Mouse (Mus musculus): ENCODE data around the gene Mtmr12.

The Mtmr12 gene

DNA sequence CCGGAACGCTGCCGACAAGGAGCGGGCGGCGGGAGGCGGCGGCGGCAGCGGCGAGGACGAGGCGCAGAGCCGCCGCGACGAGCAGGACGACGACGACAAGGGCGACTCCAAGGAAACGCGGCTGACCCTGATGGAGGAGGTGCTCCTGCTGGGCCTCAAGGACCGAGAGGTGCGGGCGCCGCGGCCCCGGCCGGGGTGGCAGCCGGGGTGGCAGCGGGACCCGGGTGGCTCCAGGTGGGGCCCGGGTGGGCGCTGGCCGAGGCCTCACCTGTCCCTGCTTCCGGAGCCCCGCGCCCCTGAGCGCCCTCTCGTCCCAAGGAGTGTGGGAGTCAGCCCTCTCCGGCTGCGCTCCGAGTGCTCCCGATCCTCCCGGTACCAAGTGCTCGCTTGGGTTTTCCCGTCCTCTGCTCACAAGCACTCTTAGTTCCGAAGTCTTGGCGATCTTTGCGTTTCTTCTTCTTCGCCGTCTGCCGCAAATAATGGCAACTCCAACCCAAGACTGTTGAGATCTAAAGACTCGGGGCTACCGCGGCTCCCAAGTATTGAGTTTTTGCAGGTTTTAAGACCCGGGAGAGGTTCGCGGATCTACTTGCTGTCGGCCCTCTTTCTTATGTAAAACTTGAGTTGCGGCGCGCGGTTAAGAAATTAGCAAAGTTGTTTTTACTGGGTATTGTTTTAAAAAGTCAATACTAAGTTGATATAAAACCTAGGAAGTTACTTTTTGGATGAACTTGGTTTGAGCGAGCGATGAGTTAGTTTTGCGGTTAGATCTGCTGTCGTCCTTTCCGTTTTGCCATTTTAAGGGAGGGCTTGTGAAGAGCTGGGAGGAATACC, 117.2 kb downstream of the Mtmr12 start, which contains the start of gene 1810049J17Rik:
Gene 1810049J17Rik (minus strand): TSS at position 112 of the 834 bp plus-strand sequence.
- peak; percentile 74 for DNase-seq (ENCODE audit: low read depth)

GRCm38 (mm10) chr15:12322676-12323402, 118.0 kb downstream of the Mtmr12 start:
- DNase-seq (ENCODE audit: low read depth) = peak; percentile 41

Data from 416B (cell line).